Mouse (Mus musculus): ENCODE data around the gene Zpbp2. TPM values are rescaled to one million over a fixed set of nuclear protein-coding genes. Genes with fewer than 3 reads are reported as not detected.
A peak's percentile ranks its signal among the peaks of the same experiment; 100 is the strongest.

Gene Zpbp2
- polyA plus RNA-seq, 1 experiment from 2014 or later, result 0.20 TPM

GRCm38 (mm10) chr11:98543414-98543813 lies 7.5 kb upstream of the Zpbp2 start:
- 89% methylated on average over 1 of the region's 1 CpGs for WGBS
- no peaks in the 10 kb centered on the region for H3K36me3 ChIP-seq (replicated peaks)
- no peak overlapping the region for H3K27ac ChIP-seq (replicated peaks)
- DNase-seq (ENCODE audit: low spot score), result no peak
- H3K9me3 ChIP-seq, result 0 out of 2 replicates have a peak, but pooled peaks cover 3% of the 10 kb centered on the region
- peaks cover 8% of the 10 kb centered on the region for H3K4me1 ChIP-seq
- H3K27me3 ChIP-seq (replicated peaks; ENCODE audit: low read depth, poor library complexity, severe bottlenecking), result peaks cover 75% of the 10 kb centered on the region
- H3K4me3 ChIP-seq, result no peak overlapping the region

GRCm38 (mm10) chr11:98544890-98545677 lies 5.8 kb upstream of the Zpbp2 start:
- Histone ChIP-seq H3K27me3 (replicated peaks; ENCODE audit: low read depth, poor library complexity, severe bottlenecking) (peaks cover 92% of the 10 kb centered on the region), H3K4me3 (peak overlapping the region; percentile 60), H3K4me1 (peaks cover 8% of the 10 kb centered on the region), H3K27ac (replicated peaks) (no peak overlapping the region), H3K36me3 (replicated peaks) (no peaks in the 10 kb centered on the region), H3K9me3 (no peaks in the 10 kb centered on the region)
- WGBS, result 3% methylated on average over 16 of the region's 16 CpGs
- peak; percentile 19 for DNase-seq (ENCODE audit: low spot score)

GRCm38 (mm10) chr11:98545711-98546231 lies 5.1 kb upstream of the Zpbp2 start, which contains the start of gene Ikzf3:
Gene Ikzf3, minus strand, starts transcription at chr11:98546031.
- Histone ChIP-seq H3K27ac (replicated peaks) (no peak within 1 kb of the TSS; the same call in 1 of the 2 replicates), H3K36me3 (replicated peaks) (no peaks in the 10 kb centered on the region), H3K27me3 (replicated peaks; ENCODE audit: low read depth, poor library complexity, severe bottlenecking) (peaks cover 98% of the 10 kb centered on the region), H3K4me1 (peaks cover 12% of the 10 kb centered on the region), H3K9me3 (no peaks in the 10 kb centered on the region), H3K4me3 (peak within 1 kb of the TSS; percentile 60)
- 1% methylated on average over 58 of the region's 58 CpGs for WGBS
- peak; percentile 70 for DNase-seq (ENCODE audit: low spot score)

DNA sequence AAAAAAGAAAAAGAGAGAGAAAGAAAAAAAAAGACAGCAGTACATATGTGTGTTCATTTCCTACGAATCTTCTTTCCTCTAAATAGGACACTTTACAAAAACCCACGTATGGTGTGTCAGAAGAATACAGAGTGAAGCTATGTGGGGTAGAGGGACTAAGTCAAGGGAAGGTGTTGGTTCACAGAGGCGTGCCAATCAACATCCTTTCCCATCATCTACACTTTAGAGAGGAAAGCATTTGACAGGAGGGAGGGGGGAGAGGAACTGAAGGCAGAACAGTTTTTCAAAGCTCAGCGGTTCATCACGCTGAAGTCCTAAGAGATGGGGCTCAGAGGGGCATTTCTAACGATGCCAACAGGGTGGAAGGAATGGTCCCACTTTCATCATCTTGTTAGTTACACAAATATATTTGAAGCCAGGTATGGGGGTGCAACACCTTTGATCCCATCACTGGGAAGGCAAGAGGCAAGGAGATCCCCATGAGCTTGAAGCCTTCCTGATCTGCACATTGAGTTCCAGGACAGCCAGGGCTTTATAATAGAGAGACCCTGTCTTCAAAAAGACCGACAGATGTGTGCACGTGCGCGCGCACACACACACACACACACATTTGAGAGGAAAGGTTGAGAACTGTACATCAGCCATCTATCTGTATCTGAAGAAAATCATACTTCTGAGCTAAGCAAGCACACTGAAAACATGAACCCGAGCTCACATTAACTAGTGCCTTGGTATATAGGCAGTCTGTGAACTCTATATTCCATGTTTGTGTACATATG lies 4.2 kb upstream of the Zpbp2 start:
- H3K4me1 ChIP-seq, result peaks cover 20% of the 10 kb centered on the region
- peaks cover 90% of the 10 kb centered on the region for H3K27me3 ChIP-seq (replicated peaks; ENCODE audit: low read depth, poor library complexity, severe bottlenecking)
- H3K36me3 ChIP-seq (replicated peaks), result no peaks in the 10 kb centered on the region
- 46% methylated on average over 12 of the region's 12 CpGs for WGBS
- no peak overlapping the region for H3K4me3 ChIP-seq
- H3K9me3 ChIP-seq, result no peaks in the 10 kb centered on the region
- H3K27ac ChIP-seq (replicated peaks), result no peak overlapping the region
- DNase-seq (ENCODE audit: low spot score), result peak; percentile 24

DNA sequence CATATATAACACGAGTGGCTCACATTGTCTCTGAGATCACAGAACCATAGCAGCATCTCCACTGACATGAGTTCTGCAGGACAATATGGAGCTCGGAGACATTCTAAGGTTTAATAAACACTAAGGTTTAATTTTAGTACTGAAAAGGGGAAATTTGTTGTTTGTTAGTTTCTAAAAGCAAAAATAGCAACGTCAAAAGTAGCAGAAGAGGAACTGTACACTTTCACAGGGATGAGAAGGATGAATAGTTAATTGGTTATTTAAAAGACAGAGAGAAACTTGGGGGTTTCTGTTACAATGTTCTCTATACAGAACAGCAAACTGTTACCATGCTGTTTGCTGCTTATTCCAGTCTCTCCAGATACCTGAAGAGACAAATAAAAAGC lies 3.6 kb upstream of the Zpbp2 start:
- peaks cover 84% of the 10 kb centered on the region for H3K27me3 ChIP-seq (replicated peaks; ENCODE audit: low read depth, poor library complexity, severe bottlenecking)
- DNase-seq (ENCODE audit: low spot score), result no peak
- 56% methylated on average over 3 of the region's 3 CpGs for WGBS
- no peaks in the 10 kb centered on the region for H3K36me3 ChIP-seq (replicated peaks)
- H3K4me3 ChIP-seq, result no peak overlapping the region
- no peak overlapping the region for H3K27ac ChIP-seq (replicated peaks)
- H3K9me3 ChIP-seq, result no peaks in the 10 kb centered on the region
- peaks cover 20% of the 10 kb centered on the region for H3K4me1 ChIP-seq

DNA sequence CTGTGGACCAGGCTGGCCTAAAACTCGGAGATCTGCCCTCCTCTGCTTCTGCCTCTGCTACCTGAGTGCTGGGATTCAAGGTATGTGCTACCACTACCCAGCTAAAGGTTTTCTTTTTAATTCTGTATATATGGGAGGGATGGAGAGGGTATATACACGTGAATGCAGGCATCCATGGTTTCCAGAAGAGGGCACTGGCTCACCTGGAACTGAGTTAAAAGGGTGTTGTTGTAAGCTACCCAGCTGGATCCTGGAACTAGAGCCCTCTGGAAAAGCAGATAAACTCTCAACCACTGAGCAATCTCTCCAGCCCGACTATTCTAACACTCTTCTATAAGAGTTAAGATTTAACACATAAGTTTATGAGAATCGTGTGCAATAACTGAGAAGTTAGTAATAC lies 1.5 kb upstream of the Zpbp2 start:
- DNase-seq (ENCODE audit: low spot score), result no peak

DNA sequence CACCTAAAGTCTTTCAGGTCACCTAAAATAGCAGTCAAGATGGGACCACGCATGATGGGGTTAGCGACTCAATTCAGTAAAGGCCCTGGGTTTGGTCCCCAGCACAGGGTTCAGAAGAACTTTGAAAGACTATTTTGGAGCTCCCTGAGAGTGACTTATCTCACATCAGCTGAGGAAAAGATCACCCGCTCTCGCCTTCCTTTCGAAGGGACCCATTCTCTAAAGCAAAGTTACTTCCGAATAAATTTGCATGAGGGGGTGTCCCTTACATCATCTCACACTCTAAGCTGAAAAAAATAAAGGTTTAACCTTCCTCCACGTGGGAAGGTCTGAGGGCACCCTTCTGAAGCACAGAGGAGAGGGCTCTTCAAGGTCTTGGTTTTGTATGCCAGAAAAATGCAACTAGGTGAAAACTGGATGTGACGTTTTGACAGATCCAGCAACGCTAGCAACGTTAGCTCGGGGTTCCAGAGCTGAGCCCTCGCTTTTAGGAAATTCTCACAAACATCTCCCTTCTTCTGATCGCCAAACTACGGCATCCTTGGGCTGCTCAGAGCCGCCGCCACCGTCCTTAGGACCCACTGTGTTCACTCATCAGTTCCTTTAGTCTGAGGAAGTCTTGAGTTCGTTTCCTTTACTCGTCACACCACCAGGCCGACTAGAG lies 454 bp upstream of the Zpbp2 start:
- WGBS, result 20% methylated on average over 20 of the region's 20 CpGs
- Histone ChIP-seq H3K27me3 (replicated peaks; ENCODE audit: low read depth, poor library complexity, severe bottlenecking) (peaks cover 53% of the 10 kb centered on the region), H3K4me3 (peak overlapping the region; percentile 73), H3K27ac (replicated peaks) (peak overlapping the region; percentile 90), H3K9me3 (no peaks in the 10 kb centered on the region), H3K4me1 (peaks cover 18% of the 10 kb centered on the region), H3K36me3 (replicated peaks) (no peaks in the 10 kb centered on the region)
- no peak for DNase-seq (ENCODE audit: low spot score)

More for the DNA sequence above, 1.5 kb upstream of the Zpbp2 start:
- 67% methylated on average over 4 of the region's 4 CpGs for WGBS
- Histone ChIP-seq H3K27ac (replicated peaks) (no peak overlapping the region), H3K36me3 (replicated peaks) (no peaks in the 10 kb centered on the region), H3K9me3 (no peaks in the 10 kb centered on the region), H3K4me1 (peaks cover 20% of the 10 kb centered on the region), H3K27me3 (replicated peaks; ENCODE audit: low read depth, poor library complexity, severe bottlenecking) (peaks cover 63% of the 10 kb centered on the region), H3K4me3 (no peak overlapping the region)

- WGBS, result 93% methylated on average over 4 of the region's 4 CpGs
- Histone ChIP-seq H3K4me3 (no peak overlapping the region), H3K4me1 (peaks cover 13% of the 10 kb centered on the region; the same call in 1 of the 2 replicates), H3K36me3 (replicated peaks) (no peaks in the 10 kb centered on the region), H3K27ac (replicated peaks) (no peak overlapping the region), H3K27me3 (replicated peaks; ENCODE audit: low read depth, poor library complexity, severe bottlenecking) (peaks cover 17% of the 10 kb centered on the region), H3K9me3 (no peaks in the 10 kb centered on the region)
- no peak for DNase-seq (ENCODE audit: low spot score)
Measured at GRCm38 (mm10) chr11:98553966-98554365, 3.1 kb downstream of the Zpbp2 start.

DNA sequence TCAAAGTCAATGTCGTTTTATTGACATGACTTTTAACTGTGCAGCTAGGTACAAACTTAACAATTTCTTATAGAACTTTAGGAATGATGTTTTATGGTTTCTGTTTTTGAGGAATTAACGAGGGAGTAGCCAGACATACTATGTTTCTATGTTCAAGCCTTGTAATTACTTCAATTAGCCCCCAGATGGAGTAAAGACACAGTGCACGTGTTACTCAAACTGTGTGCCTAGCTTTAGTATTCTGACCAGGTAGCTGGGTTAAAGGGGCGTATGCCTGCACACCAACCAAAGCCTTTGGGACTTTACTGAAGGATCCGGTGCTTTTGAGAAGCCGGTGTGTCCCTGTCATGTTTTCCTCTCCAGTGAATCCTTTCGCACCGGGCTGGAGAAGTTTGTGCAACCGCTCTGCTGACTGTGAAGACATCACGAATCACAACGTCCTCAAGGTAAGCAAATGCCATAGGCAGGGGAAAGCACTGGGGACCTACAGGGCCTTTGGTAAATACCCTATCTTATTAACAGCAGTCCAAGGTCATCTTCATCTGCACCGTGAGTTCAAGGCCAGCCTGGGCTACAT lies 4.3 kb downstream of the Zpbp2 start:
- WGBS, result 68% methylated on average over 12 of the region's 12 CpGs
- peaks cover 13% of the 10 kb centered on the region for H3K4me1 ChIP-seq
- peaks cover 12% of the 10 kb centered on the region for H3K27me3 ChIP-seq (replicated peaks; ENCODE audit: low read depth, poor library complexity, severe bottlenecking)
- H3K4me3 ChIP-seq, result no peak overlapping the region
- H3K27ac ChIP-seq (replicated peaks), result no peak overlapping the region
- no peaks in the 10 kb centered on the region for H3K9me3 ChIP-seq
- no peaks in the 10 kb centered on the region for H3K36me3 ChIP-seq (replicated peaks)
- DNase-seq (ENCODE audit: low spot score), result no peak

GRCm38 (mm10) chr11:98560942-98561341 lies 10.0 kb downstream of the Zpbp2 start:
- H3K27me3 ChIP-seq (replicated peaks; ENCODE audit: low read depth, poor library complexity, severe bottlenecking), result 0 out of 2 replicates have a peak, but pooled peaks cover 7% of the 10 kb centered on the region
- H3K36me3 ChIP-seq (replicated peaks), result no peaks in the 10 kb centered on the region
- H3K27ac ChIP-seq (replicated peaks), result no peak overlapping the region
- DNase-seq (ENCODE audit: low spot score), result no peak
- H3K4me1 ChIP-seq, result peaks cover 12% of the 10 kb centered on the region; the same call in 1 of the 2 replicates
- WGBS, result 47% methylated on average over 7 of the region's 7 CpGs
- no peak overlapping the region for H3K4me3 ChIP-seq
- no peaks in the 10 kb centered on the region for H3K9me3 ChIP-seq

DNA sequence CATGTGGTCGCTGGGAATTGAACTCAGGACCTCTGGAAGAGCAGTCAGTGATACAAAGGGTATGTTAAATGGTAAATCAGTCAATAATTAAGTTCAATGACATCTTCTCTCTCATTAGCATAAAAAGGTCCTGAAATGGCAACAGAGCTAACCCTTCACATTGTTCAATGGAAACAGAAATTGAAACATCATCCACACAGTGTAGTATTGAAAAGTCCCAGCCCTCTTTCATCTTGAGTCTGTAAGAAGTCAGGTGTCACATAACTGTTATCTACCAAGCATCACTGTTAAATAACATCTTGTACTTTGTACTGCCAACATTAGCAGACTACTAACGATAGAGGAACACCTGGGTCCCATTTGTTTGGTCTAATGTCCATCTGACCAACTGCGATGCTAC lies 12.1 kb downstream of the Zpbp2 start:
- Histone ChIP-seq H3K27ac (replicated peaks) (no peak overlapping the region), H3K27me3 (replicated peaks; ENCODE audit: low read depth, poor library complexity, severe bottlenecking) (0 out of 2 replicates have a peak, but pooled peaks cover 7% of the 10 kb centered on the region), H3K9me3 (no peaks in the 10 kb centered on the region), H3K36me3 (replicated peaks) (no peaks in the 10 kb centered on the region), H3K4me3 (no peak overlapping the region), H3K4me1 (peaks cover 12% of the 10 kb centered on the region; the same call in 1 of the 2 replicates)
- 91% methylated on average over 3 of the region's 3 CpGs for WGBS
- DNase-seq (ENCODE audit: low spot score), result no peak

GRCm38 (mm10) chr11:98563921-98564414 lies 13.1 kb downstream of the Zpbp2 start:
- H3K27me3 ChIP-seq (replicated peaks; ENCODE audit: low read depth, poor library complexity, severe bottlenecking), result 0 out of 2 replicates have a peak, but pooled peaks cover 7% of the 10 kb centered on the region
- no peak overlapping the region for H3K27ac ChIP-seq (replicated peaks)
- no peak for DNase-seq (ENCODE audit: low spot score)
- H3K36me3 ChIP-seq (replicated peaks), result no peaks in the 10 kb centered on the region
- H3K4me3 ChIP-seq, result no peak overlapping the region
- H3K9me3 ChIP-seq, result no peaks in the 10 kb centered on the region
- peaks cover 12% of the 10 kb centered on the region; the same call in 1 of the 2 replicates for H3K4me1 ChIP-seq
- 70% methylated on average over 13 of the region's 13 CpGs for WGBS
